Mouse (Mus musculus) lung, adult 2 months (tissue): ENCODE results near the gene Gpc6. TPM values are rescaled to one million over a fixed set of nuclear protein-coding genes. Genes with fewer than 3 reads are reported as not detected.

Experiments used
- DNase-seq: peaks from one replicate; pipeline ENCODE4 v3.0.0; 2022
- H3K4me1 ChIP-seq: fragments of 200-500 bp; 2 replicates; pipeline ENCODE4 v1.6.1; 2011; ENCODE audit warnings: low read length; ENCODE audit not compliant: control insufficient read depth, insufficient read depth
- H3K4me3 ChIP-seq: fragments of 200-500 bp; replicated peaks from 2 replicates; pipeline ENCODE3; 2011; ENCODE audit warnings: low read depth, mild to moderate bottlenecking, control low read depth, low read length; ENCODE audit errors: extremely low read depth
- CTCF ChIP-seq: fragments of 200-500 bp; IDR thresholded peaks from 2 replicates; pipeline ENCODE4 v1.5.1; 2011; ENCODE audit warnings: mild to moderate bottlenecking, low read length, control low read depth; ENCODE audit not compliant: insufficient read depth
- POLR2A ChIP-seq: fragments of 200-500 bp; IDR thresholded peaks from 2 replicates; pipeline ENCODE4 v1.6.1; 2011; ENCODE audit warnings: low read depth, mild to moderate bottlenecking, control low read depth, low read length, borderline replicate concordance; ENCODE audit errors: extremely low read depth
- WGBS: fragments of 180-500 bp; shearing (Covaris S2); methylation state at CpG from one replicate; pipeline ENCODE4 v1.1.7; 2018; 5-methylcytosine and 5-hydroxymethylcytosine counted together
- polyA plus RNA-seq: library from polyadenylated mRNA; depleted of rRNA; stranded (reverse); fragments of >200 nt; gene quantifications from 2 replicates; pipeline ENCODE4 v1.2.3, GENCODE M21; 2012

Gene Gpc6
- polyA plus RNA-seq, 1 experiment = 2.4 TPM

DNA sequence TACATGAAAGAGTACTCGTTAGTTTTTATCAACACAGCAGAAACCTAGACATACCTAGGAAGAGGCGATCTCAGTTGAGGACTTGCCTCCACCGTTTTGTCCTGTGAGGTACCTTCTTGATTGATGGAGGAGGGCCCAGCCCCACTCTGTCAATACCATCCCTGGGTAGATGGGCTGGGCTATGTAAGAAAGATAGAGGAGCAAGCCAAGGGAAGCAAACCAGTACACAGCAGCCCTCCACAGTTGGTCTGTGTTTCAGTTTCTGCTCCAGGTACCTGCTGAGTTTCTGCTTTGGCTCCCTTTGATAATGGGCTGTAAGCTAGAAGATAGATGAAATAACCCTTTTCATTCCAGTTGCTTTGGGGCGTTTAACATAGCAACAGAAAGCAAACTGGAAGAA is 916.1 kb downstream of the Gpc6 start:
- Histone ChIP-seq H3K4me3 (no peak overlapping the region), H3K4me1 (no peaks in the 10 kb centered on the region)
- TF ChIP-seq CTCF = no peak
- no peak for TF ChIP-seq POLR2A
- 82% methylated on average over 4 of the region's 4 CpGs for WGBS
- DNase-seq = no peak

DNA sequence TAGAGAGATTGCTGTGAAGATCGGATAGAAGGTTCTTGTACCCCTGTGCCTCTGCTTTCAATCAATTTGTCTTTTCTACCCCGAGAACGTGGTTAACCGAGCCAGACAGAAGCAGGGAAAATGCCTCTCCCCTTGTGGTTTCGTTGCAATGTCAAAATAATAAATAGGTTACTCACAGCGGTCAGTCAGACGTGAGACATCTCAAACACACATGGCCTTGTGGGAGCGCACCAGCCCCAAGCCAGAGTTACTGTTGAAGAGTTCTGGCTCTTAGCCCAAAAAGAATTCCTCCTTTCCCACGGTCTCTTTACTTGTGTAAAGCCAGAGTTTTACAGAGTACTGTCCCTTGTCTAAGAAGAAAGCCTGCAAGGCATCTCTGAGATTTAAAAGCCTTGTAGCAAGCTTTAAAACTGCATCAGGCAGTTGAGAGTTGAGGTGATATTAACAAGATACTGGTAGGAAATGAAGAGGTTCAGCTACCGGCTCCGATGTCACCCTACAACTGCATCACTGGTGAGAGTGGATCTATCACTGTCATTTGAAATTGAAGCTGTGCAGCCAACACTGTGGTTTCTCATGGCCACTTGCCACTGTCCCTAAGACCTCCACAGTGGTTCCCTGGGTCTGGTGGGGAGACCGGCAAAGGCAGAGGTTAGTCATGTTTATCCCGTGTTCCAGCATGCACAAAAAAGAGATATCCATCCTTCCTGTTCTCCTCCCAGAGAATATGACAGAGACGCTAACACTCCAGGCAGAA is 916.9 kb downstream of the Gpc6 start:
- 56% methylated on average over 14 of the region's 14 CpGs for WGBS
- Histone ChIP-seq H3K4me3 (no peak overlapping the region), H3K4me1 (no peaks in the 10 kb centered on the region)
- DNase-seq = no peak
- no peak for TF ChIP-seq CTCF
- no peak for TF ChIP-seq POLR2A

DNA sequence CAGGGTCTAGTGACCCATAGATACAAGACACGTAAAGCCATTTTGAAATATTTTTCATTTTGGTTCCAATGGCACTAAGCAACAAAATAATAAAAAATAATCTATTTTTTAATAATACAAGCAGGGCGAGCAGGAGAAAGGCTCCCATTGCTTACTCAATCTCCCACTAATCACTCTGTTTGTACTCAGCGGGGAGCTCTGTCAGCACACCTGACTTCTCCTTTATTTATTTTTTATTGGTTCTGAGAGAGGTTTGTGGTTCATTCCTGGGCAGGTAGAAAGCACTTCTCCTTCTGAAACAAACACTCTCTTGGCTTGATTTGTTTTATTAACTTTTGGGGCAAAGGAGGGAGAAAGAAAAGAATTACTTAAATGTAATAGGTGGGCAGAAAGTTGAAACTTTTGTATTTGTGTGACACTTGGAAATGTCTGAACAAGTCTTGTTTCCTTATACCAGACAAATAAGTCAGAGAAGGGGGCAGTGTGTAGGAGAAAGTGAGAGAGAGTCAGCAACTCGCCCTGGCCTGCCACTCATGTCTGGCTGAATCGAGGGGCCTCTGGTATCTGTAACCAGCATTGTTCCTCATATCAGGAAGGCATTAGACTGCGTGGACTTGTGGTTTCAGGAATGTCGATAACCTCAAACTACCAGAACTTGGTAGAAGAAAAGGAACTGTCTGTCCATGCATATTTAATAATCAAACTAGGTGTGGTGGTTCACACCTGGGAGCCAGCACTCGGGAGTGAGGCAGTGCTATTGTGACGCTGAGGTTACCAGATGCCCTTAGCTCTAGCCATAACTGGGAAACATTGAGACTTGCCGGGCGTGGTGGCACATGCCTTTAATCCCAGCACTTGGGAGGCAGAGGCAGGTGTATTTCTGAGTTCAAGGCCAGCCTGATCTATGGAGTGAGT is 924.7 kb downstream of the Gpc6 start:
- WGBS = 74% methylated on average over 11 of the region's 11 CpGs
- Histone ChIP-seq H3K4me3 (no peak overlapping the region), H3K4me1 (no peaks in the 10 kb centered on the region)
- DNase-seq = no peak
- no peak for TF ChIP-seq POLR2A

DNA sequence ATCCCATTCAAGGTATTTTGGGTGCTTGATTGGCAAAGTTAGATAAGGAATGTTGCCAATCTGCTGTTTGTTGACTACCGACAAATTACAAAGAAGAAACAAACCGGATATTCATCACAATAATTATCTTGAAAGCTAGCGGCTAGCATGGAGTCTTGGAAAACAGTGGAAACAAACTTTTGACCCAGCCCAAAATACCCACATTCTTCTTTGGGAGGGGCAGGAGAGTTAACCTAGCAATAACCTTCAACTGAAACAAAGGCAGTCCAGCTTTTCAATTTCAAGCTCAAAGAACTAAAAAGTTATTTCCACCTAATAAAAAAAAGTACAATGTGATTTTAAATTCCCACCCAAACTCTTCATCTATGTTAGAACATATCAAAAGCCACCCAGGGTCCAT is 927.2 kb downstream of the Gpc6 start:
- H3K4me1 ChIP-seq = no peaks in the 10 kb centered on the region
- no peak for DNase-seq
- 82% methylated on average over 3 of the region's 3 CpGs for WGBS
- no peak overlapping the region for H3K4me3 ChIP-seq
- TF ChIP-seq CTCF (no peak), POLR2A (no peak)

DNA sequence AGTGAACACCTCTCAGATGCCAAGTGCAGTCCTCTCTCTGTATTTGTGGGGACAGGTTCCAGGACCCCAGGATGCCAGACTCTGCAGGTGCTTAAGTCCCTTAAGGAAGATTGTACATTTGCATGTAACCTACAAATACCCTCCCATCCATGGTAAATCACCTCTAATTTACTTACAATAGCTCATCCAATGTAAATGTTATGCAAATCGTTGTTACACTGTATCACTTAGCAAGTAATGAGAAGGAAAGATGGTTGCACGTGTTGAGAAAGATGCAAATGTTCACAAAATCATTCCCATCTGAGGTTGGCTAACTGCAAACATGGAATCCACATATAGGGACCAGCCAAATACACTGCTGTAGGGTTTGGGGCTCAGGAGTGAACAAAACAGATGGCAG is 927.7 kb downstream of the Gpc6 start:
- TF ChIP-seq POLR2A (no peak), CTCF (no peak)
- WGBS = 89% methylated on average over 2 of the region's 2 CpGs
- DNase-seq = no peak
- Histone ChIP-seq H3K4me3 (no peak overlapping the region), H3K4me1 (no peaks in the 10 kb centered on the region)

- H3K4me3 ChIP-seq = no peak overlapping the region
- no peak for DNase-seq
- TF ChIP-seq POLR2A (no peak), CTCF (no peak)
- H3K4me1 ChIP-seq = no peaks in the 10 kb centered on the region
- WGBS = 87% methylated on average over 5 of the region's 5 CpGs
These were observed 929.4 kb downstream of the Gpc6 start for GRCm38 (mm10) chr14:117854498-117854897.

GRCm38 (mm10) chr14:117871268-117871667 is 946.2 kb downstream of the Gpc6 start:
- no peak for TF ChIP-seq POLR2A
- TF ChIP-seq CTCF = no peak
- no peak for DNase-seq
- no peaks in the 10 kb centered on the region for H3K4me1 ChIP-seq
- H3K4me3 ChIP-seq = no peak overlapping the region

GRCm38 (mm10) chr14:117879313-117879712 is 954.2 kb downstream of the Gpc6 start:
- no peak for TF ChIP-seq CTCF
- TF ChIP-seq POLR2A = no peak
- WGBS = 66% methylated on average over 9 of the region's 9 CpGs
- no peaks in the 10 kb centered on the region for H3K4me1 ChIP-seq
- no peak overlapping the region for H3K4me3 ChIP-seq
- DNase-seq = no peak

GRCm38 (mm10) chr14:117881112-117881511 is 956.0 kb downstream of the Gpc6 start:
- Histone ChIP-seq H3K4me3 (no peak overlapping the region), H3K4me1 (no peaks in the 10 kb centered on the region)
- DNase-seq = no peak
- 85% methylated on average over 6 of the region's 6 CpGs for WGBS
- TF ChIP-seq POLR2A (no peak), CTCF (no peak)
